Mouse (Mus musculus) lung, postnatal 0 days (tissue): ENCODE results near the gene Pigt.

Source experiments
- CTCF ChIP-seq: IDR thresholded peaks from 2 replicates; pipeline ENCODE4 v1.5.1; 2016; ENCODE audit warnings: antibody characterized with exemption, mild to moderate bottlenecking
- EP300 ChIP-seq: IDR thresholded peaks from 2 replicates; pipeline ENCODE4 v1.6.1; 2016; ENCODE audit warnings: antibody characterized with exemption, mild to moderate bottlenecking, control low read depth

DNA sequence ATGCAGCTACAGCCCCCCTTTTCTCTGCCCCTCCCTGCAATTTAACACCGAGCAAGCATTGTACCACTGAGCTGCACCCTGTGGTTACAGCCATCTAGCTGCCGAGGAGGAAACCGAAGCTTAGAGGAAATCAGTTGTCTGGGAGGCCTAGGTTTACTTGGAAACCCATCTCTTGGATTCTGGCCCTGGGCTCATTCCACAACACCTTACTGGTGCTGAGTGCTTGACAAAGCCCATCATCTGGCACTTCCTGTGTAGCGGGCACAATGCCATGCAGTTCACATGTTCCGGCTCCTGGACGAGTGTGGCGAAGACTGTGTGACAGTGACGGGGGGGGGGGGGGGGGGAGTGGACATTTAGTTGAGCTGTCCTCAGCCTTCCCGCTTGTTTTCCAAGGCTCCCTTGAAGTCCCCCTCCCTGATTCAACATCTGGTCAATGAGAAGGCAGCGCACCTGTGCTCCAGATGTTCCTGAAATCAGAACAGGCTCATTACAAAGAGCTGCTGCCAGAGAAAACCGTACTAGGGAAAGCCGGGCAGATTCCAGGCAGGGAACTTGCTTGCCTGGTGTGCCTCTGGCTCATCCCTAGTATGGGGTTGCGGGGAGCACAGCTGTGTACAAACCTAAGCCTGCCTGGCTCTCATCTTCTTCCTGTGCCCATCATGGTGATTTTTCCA lies 45.2 kb upstream of the Pigt start:
- no peak for TF ChIP-seq EP300
- peak; percentile 40 for TF ChIP-seq CTCF
